Mouse (Mus musculus): Measurements from ENCODE around the gene Gm49342. TPM values are rescaled to one million over a fixed set of nuclear protein-coding genes. Genes with fewer than 3 reads are reported as not detected.
"Not testable (repeated sequence)": the region's sequence is repeated elsewhere in the genome, so short reads cannot be mapped to it uniquely, and the experiment has no call there.

Gm49342 gene
- polyA plus RNA-seq, 1 experiment from 2014 or later: not detected

GRCm38 (mm10) chr14:50969558-50970544 lies 25.5 kb downstream of the Gm49342 start:
- Histone ChIP-seq H3K27me3 (no peaks in the 10 kb centered on the region), H3K4me3 (no peak overlapping the region), H3K36me3 (no peaks in the 10 kb centered on the region), H3K27ac (no peak overlapping the region), H3K9me3 (no peaks in the 10 kb centered on the region), H3K4me2 (0 out of 2 replicates have a peak overlapping the region, but pooled peaks have one; percentile 3), H3K9ac (no peak overlapping the region), H3K4me1 (no peaks in the 10 kb centered on the region)
- ATAC-seq (ENCODE audit: insufficient number of reproducible peaks, insufficient read depth, low FRiP score, low TSS enrichment, low read depth): no peak
- WGBS: 27% methylated on average over 12 of the region's 12 CpGs

DNA sequence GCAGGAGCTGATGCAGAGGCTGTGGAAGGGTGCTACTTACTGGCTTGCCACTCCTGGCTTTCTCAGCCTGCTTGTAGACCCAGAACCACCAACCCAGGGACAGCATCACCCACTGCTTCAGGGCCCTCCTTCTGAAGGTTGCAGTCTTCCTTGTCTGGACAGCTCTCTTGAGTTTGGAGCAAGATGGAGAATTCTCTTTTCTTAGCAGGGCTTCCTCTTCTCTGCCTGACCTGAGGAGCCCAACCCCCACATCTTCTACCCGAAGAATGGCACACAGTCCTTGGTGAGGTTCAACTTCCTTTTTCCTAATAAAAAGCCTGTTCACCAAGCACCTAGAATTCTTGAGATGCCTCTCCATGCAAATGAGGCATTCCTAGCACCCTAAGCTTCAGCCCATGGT lies 26.5 kb downstream of the Gm49342 start:
- no peak overlapping the region for H3K9ac ChIP-seq
- WGBS: 64% methylated on average over 1 of the region's 1 CpGs
- H3K36me3 ChIP-seq: no peaks in the 10 kb centered on the region
- no peaks in the 10 kb centered on the region for H3K9me3 ChIP-seq
- no peaks in the 10 kb centered on the region for H3K4me1 ChIP-seq
- no peak for ATAC-seq (ENCODE audit: insufficient number of reproducible peaks, insufficient read depth, low FRiP score, low TSS enrichment, low read depth)
- H3K27ac ChIP-seq: no peak overlapping the region
- no peaks in the 10 kb centered on the region for H3K27me3 ChIP-seq
- no peak overlapping the region for H3K4me2 ChIP-seq
- H3K4me3 ChIP-seq: no peak overlapping the region

GRCm38 (mm10) chr14:50973054-50973453 lies 28.7 kb downstream of the Gm49342 start:
- not testable (repeated sequence) for H3K4me3 ChIP-seq, H3K9ac ChIP-seq
- 93% methylated on average over 5 of the region's 5 CpGs for WGBS

GRCm38 (mm10) chr14:50973700-50974099 lies 29.4 kb downstream of the Gm49342 start:
- Histone ChIP-seq H3K36me3 (no peaks in the 10 kb centered on the region), H3K4me3 (no peak overlapping the region), H3K9ac (no peak overlapping the region), H3K4me1 (no peaks in the 10 kb centered on the region; the same call in 1 of the 2 replicates), H3K9me3 (no peaks in the 10 kb centered on the region), H3K27me3 (no peaks in the 10 kb centered on the region), H3K27ac (no peak overlapping the region), H3K4me2 (no peak overlapping the region)
- no peak for ATAC-seq (ENCODE audit: insufficient number of reproducible peaks, insufficient read depth, low FRiP score, low TSS enrichment, low read depth)
- WGBS: 43% methylated on average over 4 of the region's 4 CpGs

More at GRCm38 (mm10) chr14:50973054-50973453, 28.7 kb downstream of the Gm49342 start:
- H3K4me1 ChIP-seq; H3K36me3 ChIP-seq; H3K4me2 ChIP-seq; H3K27ac ChIP-seq; ATAC-seq (ENCODE audit: insufficient number of reproducible peaks, insufficient read depth, low FRiP score, low TSS enrichment, low read depth); H3K27me3 ChIP-seq; H3K9me3 ChIP-seq: not testable (repeated sequence)

DNA sequence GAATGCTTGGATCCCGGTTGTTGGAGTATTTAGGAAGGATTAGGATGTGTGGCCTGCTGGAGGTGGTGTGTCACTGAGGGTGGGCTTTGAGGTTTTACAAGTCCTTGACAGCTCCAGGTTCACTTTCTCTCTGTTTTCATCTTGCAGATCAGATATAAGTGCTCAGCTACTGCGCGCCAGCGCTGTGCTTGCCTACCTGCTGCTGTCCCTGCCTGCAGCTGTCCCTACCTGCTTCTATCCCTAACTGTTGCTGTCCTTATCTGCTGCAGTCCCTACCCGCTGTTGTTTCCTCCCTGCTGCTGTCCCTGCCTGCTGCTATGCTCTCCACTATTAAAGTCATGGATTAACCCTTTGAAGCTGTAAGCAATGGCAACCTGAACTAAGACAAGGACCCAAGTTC lies 30.7 kb downstream of the Gm49342 start:
- ATAC-seq (ENCODE audit: insufficient number of reproducible peaks, insufficient read depth, low FRiP score, low TSS enrichment, low read depth): no peak
- Histone ChIP-seq H3K27ac (no peak overlapping the region), H3K9ac (no peak overlapping the region), H3K4me1 (no peaks in the 10 kb centered on the region; the same call in 1 of the 2 replicates), H3K4me2 (no peak overlapping the region), H3K36me3 (no peaks in the 10 kb centered on the region), H3K9me3 (no peaks in the 10 kb centered on the region), H3K27me3 (no peaks in the 10 kb centered on the region), H3K4me3 (no peak overlapping the region)
- 47% methylated on average over 5 of the region's 5 CpGs for WGBS

- no peaks in the 10 kb centered on the region for H3K27me3 ChIP-seq
- no peak overlapping the region for H3K4me3 ChIP-seq
- H3K4me2 ChIP-seq: peak overlapping the region; percentile 32
- no peaks in the 10 kb centered on the region; the same call in 1 of the 2 replicates for H3K4me1 ChIP-seq
- no peaks in the 10 kb centered on the region for H3K9me3 ChIP-seq
- 12% methylated on average over 9 of the region's 9 CpGs for WGBS
- ATAC-seq (ENCODE audit: insufficient number of reproducible peaks, insufficient read depth, low FRiP score, low TSS enrichment, low read depth): no peak
- H3K36me3 ChIP-seq: no peaks in the 10 kb centered on the region
- peak overlapping the region; percentile 27; the same call in 1 of the 2 replicates for H3K9ac ChIP-seq
- no peak overlapping the region for H3K27ac ChIP-seq
Observed at GRCm38 (mm10) chr14:50976674-50977073, 32.4 kb downstream of the Gm49342 start.

- H3K4me3 ChIP-seq; H3K4me2 ChIP-seq; H3K27me3 ChIP-seq; H3K9ac ChIP-seq; ATAC-seq (ENCODE audit: insufficient number of reproducible peaks, insufficient read depth, low FRiP score, low TSS enrichment, low read depth); H3K27ac ChIP-seq; H3K36me3 ChIP-seq; H3K9me3 ChIP-seq; H3K4me1 ChIP-seq: not testable (repeated sequence)
- WGBS: 89% methylated on average over 6 of the region's 6 CpGs
Observed at GRCm38 (mm10) chr14:50978451-50978850, 34.1 kb downstream of the Gm49342 start.

DNA sequence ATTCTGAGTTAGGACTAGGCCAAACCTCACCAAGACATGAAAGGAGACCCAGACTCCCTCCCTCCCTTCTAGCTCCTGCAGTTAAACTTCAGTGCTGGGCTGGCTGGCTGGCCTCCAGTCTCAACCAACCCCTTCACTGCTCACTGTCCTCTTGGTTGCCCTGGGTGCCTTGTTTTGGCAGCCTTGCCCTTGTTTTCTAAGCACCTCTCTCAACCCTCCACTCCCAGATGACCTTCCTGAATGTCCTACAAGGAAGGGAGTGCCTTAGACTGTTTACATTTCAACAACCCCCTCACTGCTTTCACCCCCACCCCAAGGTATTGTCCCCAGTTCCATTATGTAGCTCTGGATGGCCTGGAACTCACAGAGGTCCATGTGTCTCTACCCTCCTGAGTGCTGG lies 35.3 kb downstream of the Gm49342 start:
- H3K36me3 ChIP-seq: no peaks in the 10 kb centered on the region
- H3K27me3 ChIP-seq: no peaks in the 10 kb centered on the region
- no peak overlapping the region for H3K4me2 ChIP-seq

DNA sequence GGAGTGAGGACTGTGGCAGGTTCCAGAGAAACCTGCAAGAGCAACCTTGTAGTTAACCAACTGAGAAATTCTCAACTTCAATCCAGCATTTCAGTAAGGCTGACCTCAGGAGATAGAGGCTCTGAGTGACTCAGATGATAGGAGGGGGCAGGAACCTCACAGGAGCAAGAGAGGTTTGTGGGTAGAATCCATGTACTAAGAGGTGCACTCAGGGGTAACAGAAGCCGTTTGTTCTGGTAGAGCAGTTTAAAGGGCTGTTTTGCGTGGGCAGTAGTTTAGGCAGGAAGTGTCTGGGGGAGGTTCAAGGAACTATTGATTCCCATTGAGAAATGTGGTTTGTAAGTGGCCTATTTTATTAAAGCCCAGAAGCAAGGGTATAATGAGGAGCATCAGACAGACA lies 36.9 kb downstream of the Gm49342 start:
- 22% methylated on average over 2 of the region's 2 CpGs for WGBS

More for the DNA sequence above, 35.3 kb downstream of the Gm49342 start:
- Histone ChIP-seq H3K27ac (no peak overlapping the region), H3K9ac (no peak overlapping the region), H3K9me3 (no peaks in the 10 kb centered on the region), H3K4me3 (no peak overlapping the region), H3K4me1 (no peaks in the 10 kb centered on the region; the same call in 1 of the 2 replicates)
- no peak for ATAC-seq (ENCODE audit: insufficient number of reproducible peaks, insufficient read depth, low FRiP score, low TSS enrichment, low read depth)

DNA sequence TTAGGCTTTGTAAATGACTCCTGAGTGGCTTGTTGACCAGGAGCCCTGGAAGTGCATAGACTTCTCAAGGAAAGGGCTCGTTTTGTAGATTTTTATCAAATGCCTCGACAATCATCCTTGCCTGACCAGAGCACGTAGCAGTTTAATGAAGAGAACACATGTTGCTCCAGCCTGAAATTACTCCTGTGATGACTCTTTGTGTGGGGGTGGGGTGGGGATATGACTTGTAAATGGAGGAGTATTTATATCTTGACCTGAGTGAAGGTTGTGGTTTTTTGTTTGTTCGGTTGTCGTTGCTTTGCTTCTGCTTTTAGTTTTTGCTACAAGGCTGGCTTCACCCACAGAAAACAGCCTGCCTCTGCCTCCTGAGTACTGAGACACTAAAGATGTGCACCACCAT lies 37.5 kb downstream of the Gm49342 start:
- H3K36me3 ChIP-seq: no peaks in the 10 kb centered on the region
- H3K9me3 ChIP-seq: no peaks in the 10 kb centered on the region
- no peak overlapping the region for H3K4me3 ChIP-seq
- H3K9ac ChIP-seq: no peak overlapping the region
- no peak overlapping the region for H3K27ac ChIP-seq
- H3K27me3 ChIP-seq: no peaks in the 10 kb centered on the region
- no peak for ATAC-seq (ENCODE audit: insufficient number of reproducible peaks, insufficient read depth, low FRiP score, low TSS enrichment, low read depth)
- no peaks in the 10 kb centered on the region for H3K4me1 ChIP-seq
- 75% methylated on average over 5 of the region's 5 CpGs for WGBS
- no peak overlapping the region for H3K4me2 ChIP-seq

More for the DNA sequence above, 36.9 kb downstream of the Gm49342 start:
- Histone ChIP-seq H3K9me3 (no peaks in the 10 kb centered on the region), H3K27ac (no peak overlapping the region), H3K4me3 (no peak overlapping the region), H3K27me3 (no peaks in the 10 kb centered on the region), H3K36me3 (no peaks in the 10 kb centered on the region), H3K9ac (no peak overlapping the region), H3K4me2 (no peak overlapping the region), H3K4me1 (no peaks in the 10 kb centered on the region; the same call in 1 of the 2 replicates)
- ATAC-seq (ENCODE audit: insufficient number of reproducible peaks, insufficient read depth, low FRiP score, low TSS enrichment, low read depth): no peak

DNA sequence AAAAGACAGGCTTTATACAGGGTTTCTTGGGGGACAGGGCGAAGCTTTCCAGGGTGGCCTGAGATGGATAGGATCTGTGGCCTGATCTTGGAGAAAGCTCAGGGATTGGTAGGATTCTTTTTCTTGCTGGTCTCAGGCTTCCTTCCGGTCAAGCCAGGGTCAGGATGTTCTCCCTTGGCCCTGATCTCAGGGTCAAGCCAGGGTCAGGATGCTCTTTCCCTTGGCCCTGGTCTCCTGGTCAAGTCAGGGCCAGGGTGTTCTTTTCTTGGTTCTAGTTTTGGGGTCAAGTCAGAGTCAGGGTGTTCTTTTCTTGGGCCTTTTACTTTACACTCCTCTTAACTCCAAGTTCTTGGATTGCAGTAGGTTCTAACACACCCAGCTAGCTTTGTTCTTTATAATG lies 43.4 kb downstream of the Gm49342 start:
- Histone ChIP-seq H3K9me3 (no peaks in the 10 kb centered on the region), H3K4me1 (no peaks in the 10 kb centered on the region), H3K27ac (no peak overlapping the region), H3K4me2 (no peak overlapping the region), H3K27me3 (no peaks in the 10 kb centered on the region), H3K4me3 (no peak overlapping the region), H3K9ac (no peak overlapping the region), H3K36me3 (no peaks in the 10 kb centered on the region)
- WGBS: 91% methylated on average over 2 of the region's 2 CpGs
- no peak for ATAC-seq (ENCODE audit: insufficient number of reproducible peaks, insufficient read depth, low FRiP score, low TSS enrichment, low read depth)

DNA sequence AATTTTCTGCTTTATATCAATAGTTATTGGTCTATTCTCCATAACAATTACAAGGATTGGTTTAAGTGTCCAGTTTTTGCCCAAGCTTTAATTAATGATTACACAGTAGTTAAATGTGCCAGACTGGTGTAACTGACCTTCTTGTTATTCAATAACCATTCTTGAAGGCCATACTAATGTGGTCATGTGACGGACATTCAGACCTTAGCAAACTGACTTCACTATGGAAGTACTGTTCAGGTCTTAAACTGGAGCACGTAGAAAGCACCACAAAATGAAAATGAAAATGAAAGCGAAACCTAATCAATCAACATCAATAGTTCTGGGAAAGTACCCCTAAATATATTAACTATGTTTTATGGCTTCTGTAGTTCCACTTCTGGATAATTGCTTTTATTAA lies 46.7 kb downstream of the Gm49342 start:
- Histone ChIP-seq H3K36me3 (no peaks in the 10 kb centered on the region), H3K4me1 (no peaks in the 10 kb centered on the region), H3K27ac (no peak overlapping the region), H3K27me3 (no peaks in the 10 kb centered on the region), H3K9me3 (no peaks in the 10 kb centered on the region), H3K4me2 (no peak overlapping the region), H3K4me3 (no peak overlapping the region), H3K9ac (no peak overlapping the region)
- WGBS: 87% methylated on average over 3 of the region's 3 CpGs
- no peak for ATAC-seq (ENCODE audit: insufficient number of reproducible peaks, insufficient read depth, low FRiP score, low TSS enrichment, low read depth)

Data from embryonic facial prominence, embryonic 13.5 days (tissue).